Mouse (Mus musculus) liver, embryonic 16.5 days (tissue): Measurements from ENCODE around the gene Rplp2. TPM values are rescaled to one million over a fixed set of nuclear protein-coding genes. Genes with fewer than 3 reads are reported as not detected.

Experiments used
- ATAC-seq: fragments of 200-750 bp; cut with Nextera tagmentation; 2 replicates; pipeline ENCODE4 v1.8.0; 2017; ENCODE audit warnings: low read depth, mild to moderate bottlenecking, moderate number of reproducible peaks, moderate library complexity
- H3K27ac ChIP-seq: fragments of 300-500 bp; sonication (generic); 2 replicates; pipeline ENCODE4 v1.5.1; 2014; ENCODE audit warnings: mild to moderate bottlenecking, low read length
- H3K27me3 ChIP-seq: fragments of 300-500 bp; sonication (generic); 2 replicates; pipeline ENCODE4 v1.6.1; 2014; ENCODE audit warnings: low read depth, low read length, mixed read lengths; ENCODE audit not compliant: control insufficient read depth, insufficient read depth
- H3K36me3 ChIP-seq: fragments of 300-500 bp; sonication (generic); 2 replicates; pipeline ENCODE4 v1.6.1; 2014; ENCODE audit warnings: mild to moderate bottlenecking; ENCODE audit not compliant: control insufficient read depth, insufficient read depth
- H3K4me1 ChIP-seq: fragments of 300-500 bp; sonication (generic); 2 replicates; pipeline ENCODE4 v1.6.1; 2014; ENCODE audit warnings: low read depth, low read length, mixed read lengths; ENCODE audit not compliant: control insufficient read depth
- H3K4me2 ChIP-seq: fragments of 300-500 bp; sonication (generic); 2 replicates; pipeline ENCODE4 v1.6.1; 2014; ENCODE audit warnings: low read depth, low read length, mixed read lengths
- H3K4me3 ChIP-seq: fragments of 300-500 bp; sonication (generic); 2 replicates; pipeline ENCODE4 v1.5.1; 2014; ENCODE audit warnings: low read depth, mild to moderate bottlenecking, low read length
- H3K9ac ChIP-seq: fragments of 300-500 bp; sonication (generic); 2 replicates; pipeline ENCODE4 v1.6.1; 2014; ENCODE audit warnings: low read depth, low read length
- H3K9me3 ChIP-seq: fragments of 300-500 bp; sonication (generic); replicated peaks from 2 replicates; pipeline ENCODE4 v1.6.1; 2016; ENCODE audit warnings: low read length; ENCODE audit not compliant: control insufficient read depth
- WGBS: fragments of 180-500 bp; shearing (Covaris S2); extraction: QIAGEN DNeasy Blood & Tissue Kit; methylation state at CpG from one replicate; pipeline ENCODE4 v1.1.7; 2014; ENCODE audit not compliant: insufficient replicate concordance; 5-methylcytosine and 5-hydroxymethylcytosine counted together
- polyA plus RNA-seq: library from polyadenylated mRNA; unstranded; fragments of >200 nt; fragmentation: Nextera tagmentation; extraction: Ambion mirVana; gene quantifications from 2 replicates; pipeline ENCODE4 v1.2.1, GENCODE M21; 2015

The Rplp2 gene
- polyA plus RNA-seq, 1 experiment from 2014 or later = 644 TPM

DNA sequence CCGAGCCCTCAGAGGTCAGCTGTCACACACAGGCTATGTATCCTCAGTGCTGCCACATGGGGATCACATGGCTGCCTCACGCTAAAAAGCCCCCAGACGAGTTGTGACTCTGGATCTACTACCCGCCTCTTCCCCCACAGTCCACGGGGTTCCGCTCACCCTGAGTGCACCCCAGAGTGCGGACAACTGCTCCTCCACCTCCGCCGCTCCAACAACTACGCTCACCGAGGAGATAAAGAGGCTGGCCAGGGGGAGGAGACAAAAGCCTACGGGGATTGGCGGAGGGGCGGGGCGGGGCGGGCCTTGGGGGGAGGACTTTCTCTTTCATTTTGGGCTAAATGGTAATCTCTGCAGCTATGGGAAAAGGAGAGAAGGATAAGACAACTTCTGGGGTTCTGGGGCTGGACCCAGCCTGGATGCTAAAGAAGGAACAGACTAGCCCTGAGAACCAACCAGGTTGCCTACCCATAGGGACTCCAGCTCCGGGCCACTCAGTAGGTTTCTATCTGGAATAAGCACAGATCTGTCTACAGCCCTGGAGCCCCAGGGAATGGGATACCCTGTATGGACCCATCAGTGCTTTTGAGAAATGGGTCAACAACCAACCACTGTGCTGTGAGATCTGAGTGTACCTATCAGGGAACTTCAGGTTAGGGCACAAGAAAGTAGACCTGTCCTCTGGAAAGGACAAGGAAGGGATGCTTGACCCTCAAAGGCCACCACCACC, 11.9 kb upstream of the Rplp2 start:
- peak; percentile 71 for ATAC-seq
- Histone ChIP-seq H3K9me3 (no peaks in the 10 kb centered on the region), H3K27ac (peak overlapping the region; percentile 56; the same call in 1 of the 2 replicates), H3K36me3 (peaks cover 21% of the 10 kb centered on the region), H3K4me2 (peak overlapping the region; percentile 82), H3K9ac (peak overlapping the region; percentile 63), H3K27me3 (no peaks in the 10 kb centered on the region), H3K4me3 (peak overlapping the region; percentile 60), H3K4me1 (peaks cover 44% of the 10 kb centered on the region)
- WGBS = 4% methylated on average over 17 of the region's 17 CpGs

DNA sequence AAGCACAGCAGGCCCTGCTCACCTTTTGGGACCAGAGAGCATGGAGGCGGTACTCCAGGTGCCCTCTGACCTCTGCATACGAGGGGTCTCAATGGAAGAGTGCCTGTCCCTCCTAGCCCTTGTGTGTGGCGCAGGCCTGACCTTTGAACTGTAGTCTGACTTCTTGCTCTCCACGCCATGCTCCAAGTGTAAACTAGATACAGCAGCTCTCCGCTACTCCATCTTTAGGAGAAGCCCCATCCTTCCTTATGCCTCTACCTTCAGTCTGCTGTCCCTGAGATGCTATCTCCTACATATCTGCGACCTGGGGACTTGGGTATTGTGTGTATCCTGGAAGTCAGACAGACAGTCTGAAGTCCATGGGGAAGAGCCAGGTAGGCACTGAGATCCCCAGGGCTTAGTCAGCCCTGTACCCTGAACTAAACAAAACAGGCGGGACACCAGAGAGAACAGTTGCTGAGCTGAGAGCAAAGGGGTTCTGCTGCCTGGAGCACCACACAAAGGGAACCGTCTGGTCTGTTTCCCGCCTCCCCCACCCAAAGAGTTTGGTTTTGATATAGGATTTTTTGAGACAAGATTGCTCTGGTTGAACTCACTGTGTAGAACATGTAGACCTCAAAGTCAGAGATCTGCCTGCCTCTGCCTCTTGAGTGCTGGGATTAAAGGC, 11.2 kb upstream of the Rplp2 start:
- peaks cover 49% of the 10 kb centered on the region for H3K4me1 ChIP-seq
- no peaks in the 10 kb centered on the region for H3K9me3 ChIP-seq
- no peaks in the 10 kb centered on the region for H3K27me3 ChIP-seq
- ATAC-seq = no peak
- H3K27ac ChIP-seq = peak overlapping the region; percentile 66
- H3K36me3 ChIP-seq = peaks cover 23% of the 10 kb centered on the region
- H3K4me3 ChIP-seq = peak overlapping the region; percentile 60; the same call in 1 of the 2 replicates
- 67% methylated on average over 9 of the region's 9 CpGs for WGBS
- no peak overlapping the region for H3K9ac ChIP-seq
- peak overlapping the region; percentile 92 for H3K4me2 ChIP-seq

DNA sequence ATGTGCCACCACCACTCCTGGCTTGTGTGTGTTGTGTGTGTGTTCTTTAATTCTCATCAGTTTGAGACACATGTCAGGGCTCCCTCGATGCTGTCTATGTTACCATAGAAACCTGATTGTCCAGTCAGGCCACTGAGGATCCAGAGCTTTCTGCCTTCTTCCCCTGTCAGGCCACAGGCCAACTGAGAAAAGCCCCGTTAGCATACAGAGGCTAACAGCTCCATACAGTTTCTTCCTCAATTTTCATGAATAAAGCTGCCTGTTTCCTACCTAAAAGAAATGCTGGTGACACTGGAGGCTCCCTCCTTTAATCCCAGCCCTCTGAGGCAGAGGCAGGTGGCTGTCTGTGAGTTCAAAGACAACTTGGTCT, 10.7 kb upstream of the Rplp2 start:
- peak overlapping the region; percentile 71 for H3K4me3 ChIP-seq
- H3K27me3 ChIP-seq = no peaks in the 10 kb centered on the region
- peak overlapping the region; percentile 92 for H3K4me2 ChIP-seq
- ATAC-seq = no peak
- peak overlapping the region; percentile 71; the same call in 1 of the 2 replicates for H3K9ac ChIP-seq
- no peaks in the 10 kb centered on the region for H3K9me3 ChIP-seq
- peak overlapping the region; percentile 66 for H3K27ac ChIP-seq
- peaks cover 54% of the 10 kb centered on the region for H3K4me1 ChIP-seq
- H3K36me3 ChIP-seq = peaks cover 27% of the 10 kb centered on the region
- WGBS = 40% methylated on average over 2 of the region's 2 CpGs

DNA sequence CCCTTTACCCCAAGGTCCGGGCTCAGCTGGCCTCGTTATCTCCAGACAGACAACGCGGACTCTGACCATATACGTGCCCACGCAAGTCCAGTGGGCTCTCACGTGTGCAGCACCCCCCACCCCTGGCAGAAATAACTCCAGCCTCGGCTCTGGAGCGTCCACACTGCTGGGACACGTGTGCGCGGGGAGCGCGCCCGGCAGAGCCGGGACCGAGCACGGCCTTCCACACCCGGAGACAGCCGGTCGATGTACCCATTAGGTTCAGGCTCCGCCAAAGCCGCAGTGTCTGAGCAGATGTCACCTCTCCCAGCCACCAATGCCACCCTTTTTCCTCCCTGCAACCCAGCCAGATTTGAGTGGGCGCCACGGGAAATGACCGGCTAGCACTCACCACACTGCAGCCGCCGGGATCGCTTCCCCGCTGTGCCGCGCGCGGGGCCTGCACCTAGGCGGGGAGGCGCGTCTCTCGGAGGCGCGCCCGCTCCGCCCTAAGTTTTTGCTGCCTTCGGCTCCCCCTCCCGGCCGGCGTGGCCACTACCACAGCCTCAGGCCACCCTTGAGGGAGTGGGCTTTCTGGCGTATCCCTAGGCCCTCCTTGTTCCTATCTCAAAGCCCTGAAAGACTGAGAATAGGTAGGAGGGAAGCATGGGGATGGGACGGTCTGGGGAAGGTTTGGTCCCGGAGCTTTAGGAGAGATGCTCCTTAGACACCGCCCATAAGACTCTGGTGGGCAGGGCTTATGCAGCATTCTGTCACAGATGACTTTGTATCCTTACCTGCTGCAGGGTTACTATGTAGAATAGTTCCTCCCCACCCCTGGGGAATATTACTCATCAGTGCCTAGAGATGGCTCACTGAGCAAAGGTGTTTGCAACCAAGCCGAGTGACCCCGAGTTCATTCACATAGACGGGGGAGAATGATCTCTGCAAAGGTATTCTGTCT, 9.7 kb upstream of the Rplp2 start, which contains the start of gene Slc25a22:
Slc25a22 (minus strand) TSS at position 715 of the 943 bp plus-strand sequence.
- 6% methylated on average over 53 of the region's 53 CpGs for WGBS
- H3K27ac ChIP-seq = peak within 1 kb of the TSS; percentile 66
- ATAC-seq = peak; percentile 76

DNA sequence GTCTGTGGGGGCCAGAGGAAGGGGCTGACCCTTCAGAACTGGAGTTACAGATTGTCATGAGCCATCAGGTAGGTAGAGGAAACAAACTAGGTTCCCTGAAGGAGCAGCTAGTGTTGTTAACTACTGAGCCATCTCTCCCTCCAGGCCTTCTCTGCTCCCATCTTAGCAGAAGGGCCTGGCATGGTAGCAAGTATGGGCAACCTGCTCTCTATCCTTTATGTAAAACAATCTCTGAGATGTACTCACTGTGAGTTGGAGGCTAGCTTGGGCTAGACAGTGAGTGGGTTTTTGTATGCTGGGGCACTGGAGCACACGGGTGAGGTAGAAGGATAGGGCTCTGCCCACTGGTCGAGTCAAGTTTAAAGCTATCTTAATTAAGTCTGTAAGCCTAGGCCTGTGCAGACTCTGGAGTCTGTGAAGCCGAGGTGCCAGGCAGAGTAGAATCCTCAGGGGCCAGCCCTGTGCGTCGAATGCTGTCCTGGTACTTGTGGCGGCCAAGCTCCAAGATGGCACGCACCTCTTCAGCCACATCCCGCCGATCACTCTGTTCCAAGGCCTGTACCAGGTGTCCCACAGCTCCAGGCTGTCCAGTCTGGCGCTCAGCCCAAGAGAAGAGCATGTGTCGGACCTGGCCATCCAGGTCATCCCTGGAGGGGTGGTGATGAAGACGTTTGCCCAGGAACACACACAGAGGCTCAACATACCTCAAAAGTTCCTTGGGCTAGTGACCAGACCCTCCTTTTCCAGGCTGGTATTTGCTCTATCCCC, 8.8 kb upstream of the Rplp2 start:
- H3K27ac ChIP-seq = no peak overlapping the region

More for the DNA sequence above, 9.7 kb upstream of the Rplp2 start, which contains the start of gene Slc25a22:
- no peaks in the 10 kb centered on the region for H3K9me3 ChIP-seq
- peaks cover 30% of the 10 kb centered on the region for H3K36me3 ChIP-seq
- peak within 1 kb of the TSS; percentile 71 for H3K4me3 ChIP-seq
- H3K9ac ChIP-seq = peak within 1 kb of the TSS; percentile 71
- no peaks in the 10 kb centered on the region for H3K27me3 ChIP-seq
- H3K4me1 ChIP-seq = peaks cover 60% of the 10 kb centered on the region
- H3K4me2 ChIP-seq = peak within 1 kb of the TSS; percentile 92

DNA sequence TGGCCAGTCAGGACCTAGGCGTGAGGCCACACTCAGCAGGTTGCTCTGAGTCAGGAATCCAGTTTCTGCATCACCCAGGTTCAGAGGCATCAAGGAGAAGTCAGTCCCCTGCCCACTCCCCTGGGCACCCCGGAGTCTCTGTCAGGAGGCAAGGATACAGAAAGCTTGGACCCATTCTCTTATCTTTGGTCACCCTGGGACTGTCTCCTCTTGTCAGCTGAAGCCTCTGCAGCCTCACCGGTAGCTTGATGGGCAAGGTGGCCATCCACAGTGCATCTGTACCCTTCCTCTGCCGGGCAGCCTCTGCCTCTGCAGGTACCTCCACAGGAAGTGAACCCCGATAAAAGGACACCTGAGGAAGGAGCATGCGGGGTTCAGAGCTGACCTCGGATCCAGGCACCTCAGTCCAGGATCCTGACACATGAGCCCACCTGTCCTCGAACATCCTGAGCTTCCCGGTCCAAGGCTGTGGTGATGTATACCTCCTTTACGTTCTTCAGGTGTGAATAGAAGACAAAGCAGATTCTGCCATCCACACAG, 8.0 kb upstream of the Rplp2 start:
- ATAC-seq = no peak
- no peaks in the 10 kb centered on the region for H3K27me3 ChIP-seq
- H3K9ac ChIP-seq = no peak overlapping the region
- H3K36me3 ChIP-seq = peaks cover 30% of the 10 kb centered on the region
- WGBS = 82% methylated on average over 10 of the region's 10 CpGs
- no peak overlapping the region for H3K4me3 ChIP-seq
- no peak overlapping the region for H3K27ac ChIP-seq
- H3K4me1 ChIP-seq = peaks cover 68% of the 10 kb centered on the region
- H3K4me2 ChIP-seq = no peak overlapping the region
- H3K9me3 ChIP-seq = no peaks in the 10 kb centered on the region

More for the DNA sequence above, 8.8 kb upstream of the Rplp2 start:
- no peaks in the 10 kb centered on the region for H3K9me3 ChIP-seq
- H3K36me3 ChIP-seq = peaks cover 30% of the 10 kb centered on the region
- no peak for ATAC-seq
- H3K4me3 ChIP-seq = no peak overlapping the region
- no peak overlapping the region for H3K9ac ChIP-seq
- WGBS = 87% methylated on average over 12 of the region's 12 CpGs
- H3K4me1 ChIP-seq = peaks cover 70% of the 10 kb centered on the region
- no peak overlapping the region for H3K4me2 ChIP-seq
- H3K27me3 ChIP-seq = no peaks in the 10 kb centered on the region

DNA sequence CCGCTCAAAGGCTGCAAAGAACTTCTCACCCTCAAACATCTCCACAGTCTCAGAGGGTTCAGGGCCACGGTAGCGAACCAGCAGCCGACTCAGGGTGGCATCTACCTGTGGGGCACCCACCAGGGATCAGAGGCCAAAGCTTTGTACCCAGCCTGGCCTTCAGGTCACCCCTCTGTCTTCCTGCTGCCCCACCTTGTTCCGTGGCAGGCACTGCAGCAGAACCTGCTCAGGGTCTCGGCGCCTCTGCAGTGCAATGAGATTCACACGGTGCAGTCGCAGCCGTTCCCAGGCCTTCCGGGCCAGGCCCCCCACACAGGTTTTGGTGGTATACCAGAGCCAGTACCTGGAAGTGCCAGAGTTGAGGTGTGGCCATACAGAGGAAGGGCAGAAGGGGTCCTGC, 7.4 kb upstream of the Rplp2 start:
- no peak overlapping the region for H3K4me2 ChIP-seq
- WGBS = 95% methylated on average over 11 of the region's 11 CpGs
- peaks cover 67% of the 10 kb centered on the region for H3K4me1 ChIP-seq
- ATAC-seq = no peak
- no peaks in the 10 kb centered on the region for H3K27me3 ChIP-seq
- no peak overlapping the region for H3K4me3 ChIP-seq
- H3K36me3 ChIP-seq = peaks cover 30% of the 10 kb centered on the region
- H3K9ac ChIP-seq = no peak overlapping the region
- no peaks in the 10 kb centered on the region for H3K9me3 ChIP-seq
- no peak overlapping the region for H3K27ac ChIP-seq

DNA sequence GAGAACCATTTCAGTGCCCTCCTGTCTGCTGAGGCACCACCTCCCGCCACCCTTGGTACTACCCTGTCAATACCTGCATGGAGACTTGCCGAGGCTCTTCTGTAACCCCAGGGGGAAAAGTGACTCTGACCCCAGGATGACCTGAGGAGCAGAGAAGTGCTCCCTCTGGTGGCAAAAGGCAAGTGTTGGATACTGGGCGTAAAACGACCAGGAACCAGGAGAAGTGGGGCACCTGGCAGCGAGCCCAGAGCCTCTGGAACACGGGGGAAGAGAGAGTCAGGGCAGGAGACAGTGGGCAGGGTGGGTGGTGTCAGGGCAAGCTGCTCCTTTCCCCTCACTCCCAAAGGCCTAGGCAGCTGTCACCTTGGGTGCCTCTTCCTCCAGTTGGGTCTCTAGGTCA, 6.6 kb upstream of the Rplp2 start:
- peaks cover 60% of the 10 kb centered on the region for H3K4me1 ChIP-seq
- H3K36me3 ChIP-seq = peaks cover 30% of the 10 kb centered on the region
- H3K9ac ChIP-seq = no peak overlapping the region
- WGBS = 32% methylated on average over 6 of the region's 6 CpGs
- no peaks in the 10 kb centered on the region for H3K27me3 ChIP-seq
- H3K4me3 ChIP-seq = no peak overlapping the region
- H3K9me3 ChIP-seq = no peaks in the 10 kb centered on the region
- ATAC-seq = no peak
- no peak overlapping the region for H3K27ac ChIP-seq
- no peak overlapping the region for H3K4me2 ChIP-seq
